Mouse (Mus musculus) heart, postnatal 0 days (tissue): ENCODE measurements around the gene Ly6f.

Experiments
- CTCF ChIP-seq: IDR thresholded peaks from 2 replicates; pipeline ENCODE4 v1.5.1; 2016; ENCODE audit warnings: antibody characterized with exemption, control low read depth, low read depth
- EP300 ChIP-seq: IDR thresholded peaks from 2 replicates; pipeline ENCODE4 v1.6.1; 2016; ENCODE audit warnings: antibody characterized with exemption, low read depth

DNA sequence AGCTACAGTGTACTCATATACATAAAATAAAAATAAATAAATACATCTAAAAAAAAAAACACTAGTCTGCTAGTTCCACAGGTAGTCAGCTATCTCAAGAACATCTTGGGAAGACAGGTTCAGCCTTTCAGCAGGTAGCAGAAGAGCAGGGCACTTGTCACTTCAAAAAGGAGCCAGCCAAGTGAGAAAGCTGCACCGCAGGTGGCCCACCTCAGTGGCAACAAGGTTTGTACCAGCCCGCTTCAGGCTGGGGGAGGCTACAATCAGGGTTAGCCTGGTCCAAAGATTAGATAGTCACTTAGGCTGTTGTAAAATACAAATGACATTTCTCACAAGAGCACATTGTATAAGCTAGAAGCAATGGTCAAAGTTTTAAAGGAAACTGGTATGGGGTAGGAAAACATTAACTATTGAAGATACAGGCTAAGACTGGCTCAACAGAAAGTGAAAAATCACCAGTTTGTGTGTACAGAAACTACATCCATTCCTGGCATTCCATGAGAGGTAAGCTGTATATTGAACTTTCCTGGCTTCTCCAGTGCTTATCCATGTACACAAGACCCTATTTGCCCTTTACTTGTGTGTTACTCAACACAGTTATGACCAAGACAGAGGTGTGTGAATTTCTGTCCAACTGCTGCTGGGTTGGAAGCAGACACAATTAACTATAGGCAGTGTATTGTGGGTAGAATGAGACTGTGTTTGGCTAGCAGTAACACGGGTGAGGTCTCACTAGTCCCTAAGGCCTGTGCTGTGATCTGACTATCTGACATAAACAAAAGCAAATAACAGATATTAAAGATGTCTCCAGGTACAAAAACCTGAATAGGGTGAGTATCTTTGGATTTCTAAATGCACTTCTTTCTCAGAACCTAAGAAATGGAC is 25.2 kb upstream of the Ly6f start:
- TF ChIP-seq EP300 (no peak), CTCF (no peak)
